Mouse (Mus musculus) midbrain, embryonic 14.5 days (tissue): ENCODE measurements around the gene Pqlc3. TPM values are rescaled to one million over a fixed set of nuclear protein-coding genes. Genes with fewer than 3 reads are reported as not detected.

Experiments
- ATAC-seq: fragments of 200-750 bp; cut with Nextera tagmentation; 2 replicates; pipeline ENCODE4 v1.8.0; 2017; ENCODE audit warnings: moderate number of reproducible peaks, moderate library complexity; ENCODE audit not compliant: low FRiP score, low TSS enrichment
- DNase-seq: peaks from one replicate; pipeline ENCODE4 v3.0.0-alpha.2; 2015
- H3K27ac ChIP-seq: fragments of 300-500 bp; sonication (generic); replicated peaks from 2 replicates; pipeline ENCODE4 v1.5.1; 2014; ENCODE audit warnings: mild to moderate bottlenecking, low read depth, low read length, moderate library complexity
- H3K27me3 ChIP-seq: fragments of 300-500 bp; sonication (generic); 2 replicates; pipeline ENCODE4 v1.6.1; 2014; ENCODE audit warnings: low read length, control low read depth, mixed read lengths; ENCODE audit not compliant: control insufficient read depth, insufficient read depth
- H3K36me3 ChIP-seq: fragments of 300-500 bp; sonication (generic); 2 replicates; pipeline ENCODE4 v1.6.1; 2014; ENCODE audit warnings: low read length, control low read depth; ENCODE audit not compliant: control insufficient read depth, insufficient read depth
- H3K4me1 ChIP-seq: fragments of 300-500 bp; sonication (generic); 2 replicates; pipeline ENCODE4 v1.6.1; 2014; ENCODE audit warnings: mild to moderate bottlenecking, antibody characterized with exemption, low read length, control low read depth; ENCODE audit not compliant: control insufficient read depth, insufficient read depth
- H3K4me2 ChIP-seq: fragments of 300-500 bp; sonication (generic); 2 replicates; pipeline ENCODE4 v1.6.1; 2014; ENCODE audit warnings: mild to moderate bottlenecking, low read length, moderate library complexity
- H3K4me3 ChIP-seq: fragments of 300-500 bp; sonication (generic); replicated peaks from 2 replicates; pipeline ENCODE4 v1.5.1; 2014; ENCODE audit warnings: low read depth, low read length
- H3K9ac ChIP-seq: fragments of 300-500 bp; sonication (generic); replicated peaks from 2 replicates; pipeline ENCODE4 v1.6.1; 2014; ENCODE audit warnings: mild to moderate bottlenecking, low read length, moderate library complexity
- H3K9me3 ChIP-seq: fragments of 300-500 bp; sonication (generic); 2 replicates; pipeline ENCODE4 v1.6.1; 2016; ENCODE audit warnings: low read length, control low read depth, mixed read lengths; ENCODE audit not compliant: control insufficient read depth
- WGBS: fragments of 180-500 bp; shearing (Covaris S2); extraction: QIAGEN DNeasy Blood & Tissue Kit; methylation state at CpG from one replicate; pipeline ENCODE4 v1.1.7; 2014; 5-methylcytosine and 5-hydroxymethylcytosine counted together
- polyA plus RNA-seq: library from polyadenylated mRNA; unstranded; fragments of >200 nt; fragmentation: Nextera tagmentation; extraction: Ambion mirVana; gene quantifications from 2 replicates; pipeline ENCODE4 v1.2.1, GENCODE M21; 2014

Pqlc3 gene
- polyA plus RNA-seq, 1 experiment from 2014 or later, result 0.91 TPM

GRCm38 (mm10) chr12:17015711-17016110 lies 15.5 kb upstream of the Pqlc3 start:
- H3K27ac ChIP-seq, result no peak overlapping the region
- H3K4me2 ChIP-seq, result no peak overlapping the region
- DNase-seq (no peak), ATAC-seq (no peak)
- no peaks in the 10 kb centered on the region for H3K36me3 ChIP-seq
- H3K4me1 ChIP-seq, result peaks cover 3% of the 10 kb centered on the region; the same call in 1 of the 2 replicates
- 84% methylated on average over 2 of the region's 2 CpGs for WGBS
- H3K27me3 ChIP-seq, result no peaks in the 10 kb centered on the region
- H3K9ac ChIP-seq, result no peak overlapping the region
- no peak overlapping the region for H3K4me3 ChIP-seq
- H3K9me3 ChIP-seq, result no peaks in the 10 kb centered on the region

DNA sequence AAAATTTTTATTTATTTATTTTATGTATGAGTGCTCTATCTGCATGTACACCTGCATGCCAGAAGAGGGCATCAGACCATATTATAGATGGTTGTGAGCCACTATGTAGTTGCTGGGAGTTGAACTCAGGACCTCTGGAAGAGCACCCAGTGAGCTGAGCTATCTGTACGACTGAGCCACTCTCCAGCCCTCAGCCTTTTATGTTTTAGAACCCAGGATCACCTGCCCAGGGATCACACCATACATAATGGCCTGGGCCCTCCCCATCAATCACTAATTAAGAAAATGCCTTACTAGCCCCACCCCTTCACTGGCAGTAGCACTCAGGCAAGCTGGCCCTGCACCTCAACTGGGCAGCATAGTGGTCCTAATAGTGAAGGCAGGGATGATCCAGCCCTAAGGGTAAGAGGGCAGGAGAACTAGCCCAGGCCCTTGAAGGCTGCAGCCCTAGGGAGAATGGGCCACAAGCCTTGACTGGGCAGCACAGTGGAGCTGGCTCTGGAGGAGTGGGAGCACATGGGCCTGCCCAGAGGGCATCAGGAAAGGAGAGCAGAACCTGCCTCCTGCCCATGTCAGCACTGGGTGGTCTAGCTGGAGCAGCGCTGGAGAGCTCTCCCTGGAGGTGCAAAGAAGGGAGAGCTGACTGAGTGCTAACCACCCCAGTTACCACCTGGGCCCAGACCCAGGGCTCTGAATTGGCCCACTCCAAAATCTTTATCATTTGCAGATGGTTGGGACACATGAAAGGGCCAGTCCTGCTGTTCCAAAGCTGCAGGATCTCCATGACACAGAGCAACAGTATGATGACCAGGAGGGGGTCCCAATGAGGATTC lies 12.1 kb upstream of the Pqlc3 start:
- H3K27me3 ChIP-seq, result no peaks in the 10 kb centered on the region
- peaks cover 3% of the 10 kb centered on the region; the same call in 1 of the 2 replicates for H3K4me1 ChIP-seq
- no peak overlapping the region for H3K4me3 ChIP-seq
- DNase-seq (no peak), ATAC-seq (no peak)
- no peaks in the 10 kb centered on the region for H3K36me3 ChIP-seq
- no peak overlapping the region for H3K4me2 ChIP-seq
- H3K9me3 ChIP-seq, result no peaks in the 10 kb centered on the region
- WGBS, result 71% methylated on average over 2 of the region's 2 CpGs
- no peak overlapping the region for H3K9ac ChIP-seq
- no peak overlapping the region for H3K27ac ChIP-seq

GRCm38 (mm10) chr12:17011100-17011870 lies 11.1 kb upstream of the Pqlc3 start, which contains the start of gene 2410004P03Rik:
TSS of gene 2410004P03Rik (minus strand) at chr12:17011727.
- Histone ChIP-seq H3K4me1 (peaks cover 3% of the 10 kb centered on the region; the same call in 1 of the 2 replicates), H3K9me3 (no peaks in the 10 kb centered on the region), H3K4me2 (peak within 1 kb of the TSS; percentile 53), H3K27ac (no peak within 1 kb of the TSS), H3K36me3 (no peaks in the 10 kb centered on the region), H3K27me3 (no peaks in the 10 kb centered on the region), H3K4me3 (peak within 1 kb of the TSS; percentile 31), H3K9ac (no peak within 1 kb of the TSS)
- 9% methylated on average over 29 of the region's 29 CpGs for WGBS
- peak; percentile 81 for DNase-seq
- ATAC-seq, result peak; percentile 56

DNA sequence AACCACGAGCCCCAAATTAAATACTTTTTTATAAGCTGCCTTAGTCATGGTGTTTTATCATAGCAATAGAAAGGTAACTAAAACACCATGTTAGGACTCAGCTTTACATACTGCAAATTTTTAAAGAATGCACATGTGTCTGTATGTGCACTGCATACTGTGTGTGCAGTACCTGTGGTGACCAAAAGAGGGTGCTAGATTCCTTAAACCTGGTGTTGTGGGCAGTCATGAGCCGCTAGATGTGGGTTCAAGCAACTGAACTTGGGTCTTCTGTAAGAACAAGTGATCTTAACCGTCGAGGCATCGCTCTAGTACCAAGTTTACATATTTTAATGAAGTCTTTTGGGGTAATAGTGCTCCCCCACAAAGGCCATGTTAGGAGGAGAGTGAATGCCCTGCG lies 9.3 kb upstream of the Pqlc3 start:
- DNase-seq, result no peak
- H3K4me1 ChIP-seq, result peaks cover 3% of the 10 kb centered on the region; the same call in 1 of the 2 replicates

DNA sequence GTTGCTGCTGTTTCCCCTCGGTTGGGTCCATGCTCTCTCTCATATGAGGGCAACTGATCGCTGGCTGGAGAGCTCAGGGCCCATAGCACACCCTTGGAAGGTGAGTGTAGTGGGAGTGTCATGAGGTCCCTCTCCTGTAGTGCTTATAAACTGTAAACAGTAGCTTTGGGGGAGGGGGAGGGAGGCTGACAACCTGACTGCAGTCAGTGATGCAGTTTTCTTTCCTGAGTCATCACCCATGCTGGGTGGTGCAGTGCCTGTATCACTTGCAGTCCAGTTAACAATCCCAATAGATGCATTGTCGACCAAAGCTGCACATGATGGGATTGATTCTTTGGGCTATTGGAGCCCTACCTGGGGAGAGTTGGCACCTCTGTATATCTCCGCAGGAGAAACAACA lies 1.0 kb upstream of the Pqlc3 start:
- H3K4me1 ChIP-seq, result peaks cover 8% of the 10 kb centered on the region; the same call in 1 of the 2 replicates
- DNase-seq, result no peak
- no peaks in the 10 kb centered on the region for H3K36me3 ChIP-seq
- H3K27me3 ChIP-seq, result peaks cover 29% of the 10 kb centered on the region; the same call in 1 of the 2 replicates
- 49% methylated on average over 4 of the region's 4 CpGs for WGBS
- H3K4me2 ChIP-seq, result no peak overlapping the region
- H3K4me3 ChIP-seq, result no peak overlapping the region
- no peak overlapping the region for H3K27ac ChIP-seq
- no peaks in the 10 kb centered on the region for H3K9me3 ChIP-seq
- no peak overlapping the region for H3K9ac ChIP-seq
- ATAC-seq, result no peak

More for the DNA sequence above, 9.3 kb upstream of the Pqlc3 start:
- Histone ChIP-seq H3K27me3 (no peaks in the 10 kb centered on the region), H3K9ac (no peak overlapping the region), H3K4me3 (no peak overlapping the region), H3K36me3 (no peaks in the 10 kb centered on the region), H3K27ac (no peak overlapping the region), H3K9me3 (no peaks in the 10 kb centered on the region), H3K4me2 (no peak overlapping the region)
- ATAC-seq, result no peak
- 96% methylated on average over 6 of the region's 6 CpGs for WGBS

DNA sequence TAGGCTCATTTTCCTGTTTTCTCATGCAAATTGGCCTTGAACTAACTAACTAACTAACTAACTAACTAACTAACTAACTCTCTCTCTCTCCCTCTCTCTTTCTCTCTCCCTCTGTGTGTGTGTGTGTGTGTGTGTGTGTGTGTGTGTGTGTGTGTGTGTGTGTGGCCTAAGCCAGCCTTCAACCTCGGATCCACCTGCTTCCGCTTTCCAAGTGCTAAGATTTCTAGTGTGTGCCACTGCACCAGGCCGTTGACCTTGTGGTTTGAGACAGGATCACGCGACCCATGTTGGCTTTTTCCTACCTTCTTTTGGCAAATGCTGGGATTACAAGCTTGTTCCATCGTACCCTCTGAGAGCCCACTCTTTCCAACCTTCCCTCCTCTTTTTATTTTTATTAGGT lies 420 bp upstream of the Pqlc3 start:
- Histone ChIP-seq H3K4me2 (no peak overlapping the region), H3K27ac (no peak overlapping the region), H3K4me3 (no peak overlapping the region), H3K9me3 (no peaks in the 10 kb centered on the region), H3K27me3 (peaks cover 29% of the 10 kb centered on the region; the same call in 1 of the 2 replicates), H3K4me1 (peaks cover 8% of the 10 kb centered on the region; the same call in 1 of the 2 replicates), H3K9ac (no peak overlapping the region), H3K36me3 (no peaks in the 10 kb centered on the region)
- DNase-seq, result no peak
- ATAC-seq, result no peak
- 62% methylated on average over 6 of the region's 6 CpGs for WGBS

DNA sequence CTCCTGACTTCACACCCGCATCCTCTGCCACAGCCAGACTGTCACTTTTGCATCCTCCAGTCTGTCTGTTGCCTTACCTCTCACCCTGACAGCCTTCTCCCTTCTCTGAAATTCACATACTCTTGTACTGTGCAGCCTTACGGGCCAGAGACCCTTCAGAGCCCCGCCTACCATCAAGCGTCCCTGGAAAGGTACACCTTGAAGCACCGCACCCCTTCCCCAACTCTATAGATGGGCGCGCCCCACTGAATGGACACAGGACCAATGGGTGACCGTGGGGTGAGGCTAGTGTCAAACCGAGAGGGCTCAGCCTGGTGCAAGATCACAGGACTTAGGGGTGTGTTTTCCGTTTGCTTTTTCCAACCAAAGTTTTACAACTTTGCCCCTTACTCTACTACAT lies 1.1 kb downstream of the Pqlc3 start:
- ATAC-seq, result no peak
- H3K4me3 ChIP-seq, result peak overlapping the region; percentile 36

DNA sequence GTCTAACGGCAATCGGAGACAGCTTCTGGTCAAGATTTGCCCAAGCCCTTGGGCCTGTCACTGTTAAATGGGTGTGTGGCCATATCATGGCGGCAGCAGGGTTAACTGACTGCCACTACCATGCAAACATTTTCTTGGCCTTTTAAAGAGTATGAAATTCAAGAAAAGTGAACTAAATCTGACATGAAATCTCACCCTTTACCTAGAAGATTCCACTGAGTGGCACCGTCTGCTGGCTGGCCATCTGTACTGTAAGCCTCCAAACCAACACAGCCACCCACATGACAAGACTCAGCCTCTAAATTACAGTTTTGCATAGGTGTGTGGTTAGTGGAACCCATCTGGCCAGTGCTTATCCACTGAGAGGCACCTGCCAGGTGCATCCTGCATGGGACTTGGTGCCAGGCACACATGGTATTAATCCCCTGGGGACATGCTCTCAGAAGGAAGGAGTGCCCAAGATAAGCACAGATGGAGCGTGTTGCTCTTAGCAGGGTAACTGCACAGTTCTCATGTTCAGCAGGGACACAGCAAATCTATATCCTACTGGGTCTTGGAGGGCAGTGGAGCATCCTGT lies 3.2 kb downstream of the Pqlc3 start:
- Histone ChIP-seq H3K9me3 (no peaks in the 10 kb centered on the region), H3K4me2 (no peak overlapping the region), H3K27me3 (peaks cover 29% of the 10 kb centered on the region; the same call in 1 of the 2 replicates), H3K27ac (no peak overlapping the region), H3K4me3 (no peak overlapping the region), H3K36me3 (no peaks in the 10 kb centered on the region), H3K4me1 (peaks cover 8% of the 10 kb centered on the region; the same call in 1 of the 2 replicates), H3K9ac (no peak overlapping the region)
- ATAC-seq, result no peak
- WGBS, result 91% methylated on average over 5 of the region's 5 CpGs
- no peak for DNase-seq

More for the DNA sequence above, 1.1 kb downstream of the Pqlc3 start:
- 9% methylated on average over 10 of the region's 10 CpGs for WGBS
- H3K4me1 ChIP-seq, result peaks cover 8% of the 10 kb centered on the region; the same call in 1 of the 2 replicates
- no peak overlapping the region for H3K9ac ChIP-seq
- no peak overlapping the region for H3K27ac ChIP-seq
- H3K4me2 ChIP-seq, result peak overlapping the region; percentile 76
- H3K36me3 ChIP-seq, result no peaks in the 10 kb centered on the region
- DNase-seq, result no peak
- peaks cover 29% of the 10 kb centered on the region; the same call in 1 of the 2 replicates for H3K27me3 ChIP-seq
- no peaks in the 10 kb centered on the region for H3K9me3 ChIP-seq
